Mouse (Mus musculus): Measurements from ENCODE around the gene Ccdc181. TPM values are rescaled to one million over a fixed set of nuclear protein-coding genes. Genes with fewer than 3 reads are reported as not detected.

Ccdc181 gene
- polyA plus RNA-seq, 1 experiment from 2014 or later, result 22.7 TPM

DNA sequence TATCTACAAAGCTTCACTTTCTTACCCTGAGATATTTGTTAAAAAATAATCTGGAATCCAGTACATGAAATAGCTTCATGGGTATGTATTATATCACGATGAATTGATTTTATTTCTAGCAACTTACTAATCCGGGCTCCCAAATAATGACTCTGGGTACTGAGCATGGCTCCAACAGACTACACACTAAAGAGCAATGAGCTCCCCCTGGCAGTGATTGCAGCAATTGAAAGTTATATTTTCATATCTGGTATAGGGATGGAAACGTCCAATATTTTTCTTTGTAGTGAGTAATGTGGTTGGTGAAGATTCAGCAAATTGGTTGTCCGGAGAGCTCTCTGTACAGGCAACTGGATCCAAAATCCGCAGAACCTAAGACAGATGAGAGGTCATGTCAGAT lies 16.7 kb downstream of the Ccdc181 start:
- H3K36me3 ChIP-seq, result peaks cover 58% of the 10 kb centered on the region
- no peak overlapping the region for H3K4me3 ChIP-seq
- no peak overlapping the region for H3K4me2 ChIP-seq
- no peaks in the 10 kb centered on the region for H3K9me3 ChIP-seq
- H3K4me1 ChIP-seq (replicated peaks), result no peaks in the 10 kb centered on the region
- no peak overlapping the region for H3K9ac ChIP-seq
- no peak overlapping the region for H3K27ac ChIP-seq
- no peak for ATAC-seq (ENCODE audit: low FRiP score)
- no peaks in the 10 kb centered on the region for H3K27me3 ChIP-seq
- WGBS, result 93% methylated on average over 5 of the region's 5 CpGs

DNA sequence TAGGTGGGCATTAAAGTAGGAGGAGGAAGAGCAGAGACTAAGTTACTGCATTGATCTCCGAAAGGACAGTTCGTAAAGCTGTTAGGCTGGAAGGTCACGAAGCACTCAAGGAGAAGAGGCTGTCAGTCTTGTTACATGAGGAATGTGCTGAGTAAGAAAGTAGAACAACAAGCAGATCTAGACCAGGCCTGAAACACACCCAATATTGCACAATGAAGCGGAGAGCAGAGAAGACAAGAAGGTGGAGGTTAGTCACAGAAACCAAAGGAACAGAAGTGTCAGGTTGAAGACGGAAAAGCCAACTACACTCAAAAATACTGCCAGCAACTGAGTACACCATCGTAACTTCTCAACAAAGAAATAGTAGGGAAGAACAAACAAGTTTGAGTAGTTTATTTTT lies 18.7 kb downstream of the Ccdc181 start:
- WGBS, result 94% methylated on average over 6 of the region's 6 CpGs
- peaks cover 73% of the 10 kb centered on the region for H3K36me3 ChIP-seq
- H3K9me3 ChIP-seq, result no peaks in the 10 kb centered on the region
- no peak overlapping the region for H3K9ac ChIP-seq
- no peak overlapping the region for H3K27ac ChIP-seq
- ATAC-seq (ENCODE audit: low FRiP score), result no peak
- H3K4me1 ChIP-seq (replicated peaks), result no peaks in the 10 kb centered on the region
- H3K4me3 ChIP-seq, result no peak overlapping the region
- no peak overlapping the region for H3K4me2 ChIP-seq
- no peaks in the 10 kb centered on the region for H3K27me3 ChIP-seq

DNA sequence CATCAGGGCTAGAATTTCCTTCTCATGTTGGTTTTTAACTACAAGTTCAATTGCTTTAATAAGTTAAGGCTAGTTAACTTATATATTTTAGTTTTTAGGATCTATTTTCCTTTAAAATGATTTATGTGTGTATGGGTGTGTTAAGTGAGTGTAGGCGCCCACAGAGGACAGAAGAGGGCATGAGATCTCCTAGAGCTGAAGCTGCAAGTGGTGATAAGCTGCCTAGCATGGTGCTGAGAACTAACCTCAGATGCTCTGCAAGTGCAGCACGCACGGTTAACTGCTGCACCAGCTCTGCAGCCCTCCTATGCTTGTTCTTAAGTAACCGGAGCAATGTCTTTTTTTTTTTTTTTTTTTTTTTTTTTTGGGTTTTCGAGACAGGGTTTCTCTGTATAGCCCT lies 21.1 kb downstream of the Ccdc181 start:
- Histone ChIP-seq H3K36me3 (peaks cover 79% of the 10 kb centered on the region), H3K9ac (no peak overlapping the region), H3K4me2 (no peak overlapping the region), H3K27me3 (no peaks in the 10 kb centered on the region), H3K4me3 (no peak overlapping the region), H3K9me3 (no peaks in the 10 kb centered on the region), H3K27ac (no peak overlapping the region), H3K4me1 (replicated peaks) (no peaks in the 10 kb centered on the region)
- no peak for ATAC-seq (ENCODE audit: low FRiP score)
- 92% methylated on average over 4 of the region's 5 CpGs for WGBS

DNA sequence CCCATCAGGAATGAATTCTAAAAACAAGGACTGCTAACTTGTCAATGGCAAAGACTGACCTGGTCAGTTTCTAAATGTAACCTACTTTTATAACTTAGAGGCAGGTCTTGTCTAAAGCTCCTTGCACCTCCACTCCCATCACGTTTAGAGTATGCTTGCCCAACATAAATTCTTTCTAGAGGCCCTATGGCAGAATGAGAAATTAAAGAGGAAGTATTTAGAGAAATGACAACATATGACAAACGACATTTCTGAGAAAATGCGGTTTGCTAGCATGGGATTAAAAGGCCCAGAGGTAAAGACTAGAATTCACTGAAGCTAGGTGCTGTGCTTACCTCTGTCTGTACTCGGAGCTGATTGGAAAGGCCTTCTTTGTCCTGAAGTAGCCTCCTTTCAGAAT lies 26.6 kb downstream of the Ccdc181 start:
- no peak overlapping the region for H3K27ac ChIP-seq
- peaks cover 18% of the 10 kb centered on the region for H3K4me1 ChIP-seq (replicated peaks)
- H3K36me3 ChIP-seq, result peaks cover 57% of the 10 kb centered on the region
- no peak for ATAC-seq (ENCODE audit: low FRiP score)
- H3K27me3 ChIP-seq, result no peaks in the 10 kb centered on the region
- H3K4me2 ChIP-seq, result no peak overlapping the region
- no peaks in the 10 kb centered on the region for H3K9me3 ChIP-seq
- H3K9ac ChIP-seq, result no peak overlapping the region
- WGBS, result 91% methylated on average over 4 of the region's 4 CpGs
- H3K4me3 ChIP-seq, result no peak overlapping the region

DNA sequence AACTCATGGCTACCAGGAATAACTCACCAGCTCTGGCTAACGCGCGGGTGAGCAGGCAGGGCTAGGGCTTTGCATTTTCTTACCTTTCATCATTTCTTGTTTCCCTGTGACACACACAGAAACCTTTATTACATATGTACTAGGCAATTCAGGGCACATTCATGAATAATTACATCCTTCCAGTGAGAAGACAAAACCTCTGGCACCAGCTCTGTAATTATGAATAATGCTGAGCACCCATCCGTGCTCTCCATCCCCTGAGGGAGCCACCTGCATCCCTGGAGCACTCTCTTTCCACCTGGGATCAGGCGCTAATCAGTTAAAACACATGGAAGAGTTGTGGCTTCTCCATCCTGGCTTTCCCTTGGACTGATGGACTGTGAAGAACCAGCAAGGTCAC lies 28.4 kb downstream of the Ccdc181 start, which contains the start of gene Nme7:
Nme7 (plus strand) TSS at position 301 of the 400 bp plus-strand sequence.
- no peaks in the 10 kb centered on the region for H3K9me3 ChIP-seq
- no peak for ATAC-seq (ENCODE audit: low FRiP score)
- H3K27me3 ChIP-seq, result no peaks in the 10 kb centered on the region
- H3K4me3 ChIP-seq, result no peak within 1 kb of the TSS
- no peak within 1 kb of the TSS for H3K4me2 ChIP-seq
- peaks cover 29% of the 10 kb centered on the region for H3K4me1 ChIP-seq (replicated peaks)
- 88% methylated on average over 5 of the region's 5 CpGs for WGBS
- H3K27ac ChIP-seq, result no peak within 1 kb of the TSS
- 0 out of 2 replicates have a peak within 1 kb of the TSS, but pooled peaks have one; percentile 5 for H3K9ac ChIP-seq
- peaks cover 42% of the 10 kb centered on the region for H3K36me3 ChIP-seq

DNA sequence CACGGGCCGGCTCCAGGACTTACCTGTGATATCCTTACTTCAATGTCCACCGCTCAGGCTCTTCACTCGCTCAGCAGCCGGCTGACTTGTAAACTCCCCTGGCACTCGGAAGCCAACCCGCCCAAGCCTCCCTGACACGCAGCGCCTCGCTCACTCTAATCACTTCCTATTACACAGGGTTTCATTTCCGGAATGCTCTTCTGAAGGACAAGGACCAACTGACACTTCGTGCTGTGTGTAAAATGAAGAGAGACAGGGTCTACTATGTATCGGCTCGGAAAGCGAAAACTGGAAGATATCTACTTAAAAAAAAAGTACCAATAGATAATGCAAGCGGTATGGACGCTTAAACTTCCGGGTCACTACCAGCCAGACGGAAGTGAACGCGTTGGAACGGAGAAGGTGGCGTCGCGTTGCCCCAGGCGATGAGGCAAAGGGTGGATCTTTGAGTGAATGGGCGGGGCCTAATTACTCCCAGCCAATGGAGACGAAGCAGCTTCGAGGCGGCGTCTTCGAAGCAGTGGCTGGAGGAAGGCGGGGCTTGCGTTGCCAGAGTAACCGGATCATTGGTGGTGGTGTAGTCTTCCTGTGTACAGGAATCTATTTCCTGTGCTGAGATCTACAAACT lies 31.9 kb downstream of the Ccdc181 start, which contains the start of gene Blzf1:
Blzf1 (minus strand) TSS at position 366 of the 628 bp plus-strand sequence.
- peaks cover 12% of the 10 kb centered on the region for H3K36me3 ChIP-seq
- ATAC-seq (ENCODE audit: low FRiP score), result peak; percentile 99
- under 1% methylated on average over 35 of the region's 35 CpGs for WGBS
- H3K9ac ChIP-seq, result peak within 1 kb of the TSS; percentile 82
- H3K27ac ChIP-seq, result peak within 1 kb of the TSS; percentile 81
- no peaks in the 10 kb centered on the region for H3K27me3 ChIP-seq
- peak within 1 kb of the TSS; percentile 96 for H3K4me2 ChIP-seq
- H3K4me1 ChIP-seq (replicated peaks), result peaks cover 32% of the 10 kb centered on the region
- peak within 1 kb of the TSS; percentile 87 for H3K4me3 ChIP-seq
- H3K9me3 ChIP-seq, result no peaks in the 10 kb centered on the region

DNA sequence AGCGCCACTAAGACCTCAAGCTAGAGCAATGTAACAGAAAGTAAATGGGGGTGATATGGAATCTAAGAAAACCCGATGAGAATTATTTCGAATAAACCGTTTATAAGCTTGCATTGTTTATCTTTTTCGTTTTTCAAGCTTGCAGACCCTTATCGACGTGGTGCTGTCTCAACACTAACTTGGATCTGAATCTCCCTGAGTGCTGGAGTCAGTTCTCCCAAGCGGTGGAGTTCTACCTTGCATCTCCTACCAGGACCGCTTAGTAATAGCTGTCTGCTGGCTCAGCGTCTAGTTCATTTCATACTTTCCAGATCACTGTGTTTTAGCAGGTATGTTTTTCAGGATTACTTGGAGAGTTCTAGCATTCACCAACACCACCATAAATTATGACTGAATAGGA lies 32.5 kb downstream of the Ccdc181 start:
- peaks cover 13% of the 10 kb centered on the region for H3K36me3 ChIP-seq
- H3K4me1 ChIP-seq (replicated peaks), result peaks cover 32% of the 10 kb centered on the region
- ATAC-seq (ENCODE audit: low FRiP score), result peak; percentile 22
- no peaks in the 10 kb centered on the region for H3K27me3 ChIP-seq
- 13% methylated on average over 10 of the region's 10 CpGs for WGBS
- H3K9me3 ChIP-seq, result no peaks in the 10 kb centered on the region
- H3K27ac ChIP-seq, result peak overlapping the region; percentile 44
- peak overlapping the region; percentile 65 for H3K4me2 ChIP-seq
- peak overlapping the region; percentile 87 for H3K4me3 ChIP-seq
- H3K9ac ChIP-seq, result peak overlapping the region; percentile 69

DNA sequence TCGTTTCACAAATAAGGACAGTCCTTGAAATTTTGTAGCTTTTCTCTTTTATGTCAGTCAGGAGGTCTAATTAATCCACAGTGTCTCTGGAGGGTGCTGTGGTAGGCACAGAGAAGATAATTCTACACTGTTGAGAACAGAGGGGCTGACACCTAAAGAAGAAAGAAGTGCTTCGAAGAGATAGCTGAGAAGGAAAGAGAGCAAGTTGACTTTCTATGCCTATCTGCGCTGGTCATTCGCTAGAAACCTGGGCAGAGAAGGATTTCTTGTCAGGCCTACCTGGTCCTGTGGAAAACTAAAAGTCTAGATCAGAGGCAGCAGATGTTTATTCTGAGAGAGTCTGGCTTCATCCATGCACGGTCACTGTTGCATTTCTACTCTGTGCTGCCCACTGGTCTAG lies 38.7 kb downstream of the Ccdc181 start:
- Histone ChIP-seq H3K4me3 (no peak overlapping the region), H3K27me3 (no peaks in the 10 kb centered on the region), H3K27ac (no peak overlapping the region), H3K9ac (no peak overlapping the region), H3K9me3 (no peaks in the 10 kb centered on the region), H3K4me2 (no peak overlapping the region), H3K4me1 (replicated peaks) (0 out of 2 replicates have a peak, but pooled peaks cover 3% of the 10 kb centered on the region), H3K36me3 (peaks cover 9% of the 10 kb centered on the region)
- WGBS, result 91% methylated on average over 5 of the region's 5 CpGs
- ATAC-seq (ENCODE audit: low FRiP score), result no peak

DNA sequence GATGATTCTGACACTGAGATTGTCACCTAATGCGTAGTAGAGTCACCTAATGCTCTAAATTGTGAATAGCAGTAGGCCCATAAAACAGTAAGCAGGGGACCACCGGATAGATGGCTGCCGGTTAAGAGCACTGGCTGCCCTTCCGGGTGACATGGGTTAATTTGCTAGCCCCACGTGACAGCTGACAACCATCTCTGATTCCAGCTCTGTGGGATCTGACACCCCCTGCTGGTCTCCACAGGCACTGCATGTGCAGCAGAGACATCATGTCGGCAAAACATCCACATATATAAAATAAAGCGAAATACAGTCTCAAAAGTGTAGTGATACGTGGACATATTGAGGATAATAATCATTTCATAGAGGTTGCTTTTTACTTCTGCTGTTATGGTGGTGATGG lies 39.9 kb downstream of the Ccdc181 start:
- Histone ChIP-seq H3K4me1 (replicated peaks) (0 out of 2 replicates have a peak, but pooled peaks cover 5% of the 10 kb centered on the region), H3K9ac (no peak overlapping the region), H3K4me3 (no peak overlapping the region), H3K27me3 (no peaks in the 10 kb centered on the region), H3K27ac (no peak overlapping the region), H3K36me3 (peaks cover 9% of the 10 kb centered on the region), H3K4me2 (no peak overlapping the region), H3K9me3 (no peaks in the 10 kb centered on the region)
- no peak for ATAC-seq (ENCODE audit: low FRiP score)
- 73% methylated on average over 8 of the region's 8 CpGs for WGBS

DNA sequence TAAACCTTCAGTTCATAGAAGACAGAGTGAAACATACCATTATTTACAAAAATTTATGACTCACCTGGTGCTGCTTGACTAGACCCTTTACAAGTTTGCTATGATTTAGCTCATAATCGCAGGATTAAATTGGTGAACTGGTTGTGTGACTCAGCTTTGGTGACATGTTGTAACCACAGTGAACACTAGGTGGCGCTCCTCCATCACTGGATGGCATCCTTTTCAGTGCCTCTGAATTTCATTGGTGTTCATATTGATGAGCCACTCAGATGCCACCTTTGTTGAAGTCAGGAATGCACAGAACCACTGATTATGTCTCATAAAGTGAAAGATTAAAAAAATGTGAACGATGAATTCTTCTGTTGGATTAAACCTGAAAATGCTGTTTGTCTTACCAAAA lies 41.3 kb downstream of the Ccdc181 start:
- Histone ChIP-seq H3K4me3 (no peak overlapping the region), H3K4me2 (no peak overlapping the region), H3K9ac (no peak overlapping the region), H3K36me3 (peaks cover 9% of the 10 kb centered on the region), H3K4me1 (replicated peaks) (0 out of 2 replicates have a peak, but pooled peaks cover 11% of the 10 kb centered on the region), H3K9me3 (no peaks in the 10 kb centered on the region), H3K27ac (no peak overlapping the region), H3K27me3 (no peaks in the 10 kb centered on the region)
- ATAC-seq (ENCODE audit: low FRiP score), result peak; percentile 72; the same call in 1 of the 2 replicates
- 25% methylated on average over 3 of the region's 3 CpGs for WGBS

DNA sequence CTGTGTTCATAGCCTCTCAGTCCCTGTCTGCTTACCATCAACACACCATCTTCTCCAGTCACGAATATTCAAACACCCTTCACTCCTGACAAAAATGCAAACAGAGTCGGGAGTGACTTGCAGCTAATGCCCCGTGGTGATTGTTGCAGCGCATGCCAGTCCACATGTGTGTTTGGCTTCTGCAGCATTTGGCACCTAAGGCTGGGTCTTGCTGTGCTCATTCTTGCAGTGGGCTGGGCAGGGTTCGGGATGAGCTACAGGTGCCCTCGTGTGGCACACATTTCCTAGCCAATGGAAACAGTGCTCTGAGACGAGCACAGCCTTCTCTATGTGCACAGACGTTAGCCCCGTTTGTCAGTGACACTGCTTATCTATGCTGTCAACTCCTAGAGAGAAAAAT lies 41.9 kb downstream of the Ccdc181 start:
- H3K27me3 ChIP-seq, result no peaks in the 10 kb centered on the region
- H3K27ac ChIP-seq, result no peak overlapping the region
- H3K9me3 ChIP-seq, result no peaks in the 10 kb centered on the region
- WGBS, result 86% methylated on average over 9 of the region's 9 CpGs
- peaks cover 7% of the 10 kb centered on the region for H3K36me3 ChIP-seq
- H3K9ac ChIP-seq, result no peak overlapping the region
- ATAC-seq (ENCODE audit: low FRiP score), result peak; percentile 26; the same call in 1 of the 2 replicates
- H3K4me1 ChIP-seq (replicated peaks), result peaks cover 14% of the 10 kb centered on the region; the same call in 1 of the 2 replicates
- no peak overlapping the region for H3K4me3 ChIP-seq
- no peak overlapping the region for H3K4me2 ChIP-seq

DNA sequence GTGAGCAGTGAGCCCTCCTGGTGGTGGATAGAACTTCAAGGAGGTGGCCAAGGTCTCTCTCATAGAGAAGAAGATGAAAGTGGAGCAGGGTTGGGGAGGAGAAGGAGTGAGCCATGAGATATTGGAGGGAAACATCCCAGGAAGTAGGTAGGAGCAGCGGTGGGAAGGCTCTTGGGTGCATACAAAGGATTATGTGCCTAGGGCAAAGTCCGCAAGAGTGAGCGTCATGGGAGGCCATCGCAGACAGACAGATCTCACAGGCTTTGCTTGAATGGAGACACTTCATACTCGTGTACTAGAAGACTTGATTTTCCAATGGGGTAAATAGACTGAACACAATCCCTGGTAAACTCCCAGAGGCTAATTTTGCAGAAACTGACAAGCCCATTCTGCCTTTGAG lies 43.1 kb downstream of the Ccdc181 start:
- 92% methylated on average over 5 of the region's 5 CpGs for WGBS
- no peak overlapping the region for H3K27ac ChIP-seq

More for the DNA sequence above, 43.1 kb downstream of the Ccdc181 start:
- peaks cover 14% of the 10 kb centered on the region; the same call in 1 of the 2 replicates for H3K4me1 ChIP-seq (replicated peaks)
- ATAC-seq (ENCODE audit: low FRiP score), result no peak
- H3K4me3 ChIP-seq, result no peak overlapping the region
- H3K27me3 ChIP-seq, result no peaks in the 10 kb centered on the region
- no peak overlapping the region for H3K4me2 ChIP-seq
- H3K36me3 ChIP-seq, result no peaks in the 10 kb centered on the region; the same call in 1 of the 2 replicates
- H3K9ac ChIP-seq, result no peak overlapping the region
- H3K9me3 ChIP-seq, result no peaks in the 10 kb centered on the region
